Comparison of ENCODE assay signal across 19 mouse cellular contexts in genomic region chr10:21833757-21834156, GRCm38 (mm10).
"Had no signal": no experiment of that assay in that cellular context is flagged by ENCODE, and none has a peak within 500 bp of the region (broad histone marks: within the 10 kb centered on the region; RNA-seq: fewer than 3 reads in every experiment).

No protein-coding gene starts in this region.

- DNase-seq: kidney, adult 18-20 months; kidney, adult 9 months; kidney, postnatal 14 days; kidney, postnatal 4 days; liver, postnatal 0 days; lung, postnatal 10 days; lung, postnatal 36 days; thymus, adult 2 months; thymus, postnatal 14 days had no signal

- H3K9ac ChIP-seq: limb, embryonic 12.5 days; limb, embryonic 15.5 days; liver, embryonic 14.5 days; liver, postnatal 0 days; lung, embryonic 15.5 days; midbrain, embryonic 13.5 days had no signal

- H3K27me3 ChIP-seq: limb, embryonic 12.5 days; limb, embryonic 15.5 days; lung, embryonic 15.5 days; midbrain, embryonic 13.5 days had no signal

- H3K4me3 ChIP-seq: limb, embryonic 12.5 days; limb, embryonic 15.5 days; lung, embryonic 15.5 days; megakaryocyte, embryonic 14.5 days; midbrain, embryonic 10.5 days; midbrain, embryonic 13.5 days had no signal

- H3K27ac ChIP-seq: limb, embryonic 12.5 days; limb, embryonic 15.5 days; liver, embryonic 14.5 days; lung, embryonic 15.5 days; midbrain, embryonic 10.5 days; midbrain, embryonic 13.5 days; stomach, postnatal 0 days had no signal

- H3K9me3 ChIP-seq: limb, embryonic 12.5 days; limb, embryonic 15.5 days; lung, embryonic 15.5 days; megakaryocyte, embryonic 14.5 days; midbrain, embryonic 10.5 days; midbrain, embryonic 13.5 days had no signal

- ATAC-seq: liver, postnatal 0 days; midbrain, embryonic 13.5 days; midbrain, embryonic 16.5 days had no signal

- H3K4me2 ChIP-seq: limb, embryonic 12.5 days; limb, embryonic 15.5 days; liver, embryonic 11.5 days; lung, embryonic 15.5 days; midbrain, embryonic 13.5 days had no signal

- H3K36me3 ChIP-seq: limb, embryonic 12.5 days; limb, embryonic 15.5 days; lung, embryonic 15.5 days; midbrain, embryonic 10.5 days; midbrain, embryonic 13.5 days had no signal
